Mouse (Mus musculus) inflammation-experienced regulatory T-cells, adult 16 weeks (primary cell): ENCODE measurements around the gene Ccdc158. TPM values are rescaled to one million over a fixed set of nuclear protein-coding genes. Genes with fewer than 3 reads are reported as not detected.

Experiments
- polyA plus RNA-seq: library from polyadenylated mRNA; unstranded; fragments of 100-300 nt; shearing (Covaris generic); gene quantifications from one replicate; pipeline ENCODE4 v1.2.1, GENCODE M21; 2017

Gene Ccdc158
- not detected for polyA plus RNA-seq

DNA sequence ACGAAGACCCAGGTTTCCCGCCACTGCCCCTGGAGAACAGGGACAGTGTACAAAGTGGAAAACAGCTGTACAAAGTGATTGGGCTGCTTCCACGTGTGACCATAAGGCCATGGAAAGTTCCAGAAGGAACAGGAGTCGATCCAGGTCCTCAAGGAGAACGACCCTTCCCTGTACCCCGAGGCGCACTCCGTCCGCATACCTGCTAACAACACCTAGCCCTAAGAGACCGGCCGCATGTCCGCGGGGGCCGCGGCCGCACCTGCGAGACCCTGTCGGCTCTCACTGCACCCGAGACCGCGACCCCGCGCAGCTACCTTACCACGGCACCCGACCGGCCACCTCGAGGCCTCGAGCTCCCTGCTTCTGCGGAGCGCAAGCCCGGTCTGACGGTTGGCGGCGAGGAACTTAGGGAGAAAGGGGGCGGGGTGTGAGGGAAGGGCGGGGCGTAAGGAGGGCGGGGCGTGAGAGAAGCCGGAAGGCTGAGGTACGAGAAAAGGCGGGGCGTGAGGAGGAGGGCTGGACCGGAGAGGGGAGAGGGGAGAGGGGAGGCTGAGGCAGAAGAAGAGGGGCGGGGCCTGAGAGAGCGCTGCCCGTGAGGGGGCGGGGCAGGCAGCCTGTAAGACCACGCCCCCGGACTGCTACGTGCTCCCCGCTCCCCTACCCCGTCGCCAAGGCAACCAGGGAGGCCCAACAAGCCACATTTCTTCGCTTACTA is at the start of gene Ccdc158:
Gene Ccdc158 (minus strand): TSS at position 413 of the 715 bp plus-strand sequence.

GRCm38 (mm10) chr5:92683351-92683807 is 8.3 kb upstream of the Ccdc158 start, which contains the start of gene Shroom3:
Shroom3 (plus strand) TSS chr5:92683435.

GRCm38 (mm10) chr5:92602691-92603690 is 72.1 kb downstream of the Ccdc158 start, which contains the start of gene Stbd1:
Stbd1 (plus strand) TSS chr5:92603041.

Other genes with a start within 250 kb of the Ccdc158 start
- 50.3 TPM for gene Nup54, start 240.1 kb downstream of the Ccdc158 start, polyA plus RNA-seq
- gene Scarb2, start 168.4 kb downstream of the Ccdc158 start, polyA plus RNA-seq: 18.8 TPM
- not detected for gene Fam47e, start 120.2 kb downstream of the Ccdc158 start, polyA plus RNA-seq
- 0.38 TPM for gene Stbd1, start 72.2 kb downstream of the Ccdc158 start, polyA plus RNA-seq
- gene Shroom3, start 8.2 kb upstream of the Ccdc158 start, polyA plus RNA-seq: not detected